In genomic region chr8:119755238-119756146, GRCm38 (mm10) we compare ENCODE assay signal across 8 mouse cellular contexts. TPM values are rescaled to one million over a fixed set of nuclear protein-coding genes. Genes with fewer than 3 reads are reported as not detected.
A peak's percentile ranks its signal among the peaks of the same experiment; 100 is the strongest.
DNase-seq lines count a peak whose midpoint lies in the region; ATAC-seq and TF ChIP-seq lines count a peak whose summit lies in the region.

No protein-coding gene starts in this region.

- peak; percentile 15 for DNase-seq in embryo, embryonic 10 days (ENCODE audit: low spot score)
- no peak for DNase-seq in embryo, embryonic 9.5 days (ENCODE audit: extremely low spot score)
- DNase-seq in kidney, adult 2 months, result peak; percentile 33
- DNase-seq in lung, postnatal 14 days, result peak; percentile 7
- DNase-seq in stomach, postnatal 0 days (ENCODE audit: low spot score), result peak; percentile 84
- DNase-seq in c-Kit-positive CD71-positive TER-119-positive erythroid progenitor cells, embryonic 14.5 days (ENCODE audit: low spot score), result no peak
- DNase-seq in yolk sac, embryonic 10.5 days (ENCODE audit: low spot score), result no peak

- no peak for TF ChIP-seq CTCF in kidney, adult 2 months (conservative IDR thresholded peaks at IDR 0.05; ENCODE audit: insufficient read depth, insufficient read length, low read depth, low read length)
- peak; percentile 53 for TF ChIP-seq CTCF in stomach, postnatal 0 days (IDR thresholded peaks at IDR 0.05; ENCODE audit: low read depth)

- 21% methylated on average over 28 of the region's 28 CpGs for WGBS in embryonic facial prominence, embryonic 15.5 days
- 19% methylated on average over 28 of the region's 28 CpGs for WGBS in kidney, adult 2 months
- 26% methylated on average over 27 of the region's 28 CpGs for WGBS in stomach, postnatal 0 days

- 0 out of 2 replicates have a peak, but pooled peaks cover 5% of the 10 kb centered on the region for H3K36me3 ChIP-seq in embryonic facial prominence, embryonic 15.5 days
- no peaks in the 10 kb centered on the region for H3K36me3 ChIP-seq in kidney, adult 2 months (ENCODE audit: control insufficient read depth, insufficient read depth, low read length)
- no peaks in the 10 kb centered on the region for H3K36me3 ChIP-seq in stomach, postnatal 0 days (ENCODE audit: control insufficient read depth, insufficient read depth, low read length)

- H3K9ac ChIP-seq in embryonic facial prominence, embryonic 15.5 days, result peak overlapping the region; percentile 18; the same call in 1 of the 2 replicates
- no peak overlapping the region for H3K9ac ChIP-seq in stomach, postnatal 0 days (ENCODE audit: low read length)

- peak overlapping the region; percentile 54 for H3K4me2 ChIP-seq in embryonic facial prominence, embryonic 15.5 days (replicated peaks)
- peak overlapping the region; percentile 44 for H3K4me2 ChIP-seq in stomach, postnatal 0 days (replicated peaks; ENCODE audit: low read depth)

- ATAC-seq in embryonic facial prominence, embryonic 15.5 days (ENCODE audit: insufficient number of reproducible peaks, low FRiP score, low TSS enrichment, low read depth), result no peak; the same call in 1 of the 2 replicates
- peak; percentile 82 for ATAC-seq in stomach, postnatal 0 days (ENCODE audit: low FRiP score, low TSS enrichment)

- H3K4me3 ChIP-seq in embryonic facial prominence, embryonic 15.5 days (replicated peaks), result peak overlapping the region; percentile 34
- H3K4me3 ChIP-seq in kidney, adult 2 months (ENCODE audit: insufficient read depth, low read depth, low read length), result peak overlapping the region; percentile 51
- H3K4me3 ChIP-seq in stomach, postnatal 0 days (ENCODE audit: low read depth, low read length), result peak overlapping the region; percentile 17

- TF ChIP-seq EP300 in stomach, postnatal 0 days (optimal IDR thresholded peaks at IDR 0.05), result no peak

- H3K27ac ChIP-seq in embryonic facial prominence, embryonic 15.5 days (replicated peaks), result no peak overlapping the region
- no peak overlapping the region for H3K27ac ChIP-seq in kidney, adult 2 months (ENCODE audit: insufficient read depth, low read depth, low read length)
- no peak overlapping the region for H3K27ac ChIP-seq in stomach, postnatal 0 days (replicated peaks)

- TF ChIP-seq POLR2A in kidney, adult 2 months (IDR thresholded peaks at IDR 0.05; ENCODE audit: low read depth, low read length), result no peak

- H3K9me3 ChIP-seq in embryonic facial prominence, embryonic 15.5 days (replicated peaks), result no peaks in the 10 kb centered on the region
- no peaks in the 10 kb centered on the region for H3K9me3 ChIP-seq in stomach, postnatal 0 days (ENCODE audit: control insufficient read depth, low read length)

- H3K27me3 ChIP-seq in embryonic facial prominence, embryonic 15.5 days, result no peaks in the 10 kb centered on the region; the same call in 1 of the 2 replicates
- H3K27me3 ChIP-seq in kidney, adult 2 months (replicated peaks; ENCODE audit: control insufficient read depth, insufficient read depth, low read length), result no peaks in the 10 kb centered on the region
- H3K27me3 ChIP-seq in stomach, postnatal 0 days (ENCODE audit: control insufficient read depth, insufficient read depth, low read length), result no peaks in the 10 kb centered on the region

- H3K4me1 ChIP-seq in embryonic facial prominence, embryonic 15.5 days, result peaks cover 14% of the 10 kb centered on the region
- no peaks in the 10 kb centered on the region for H3K4me1 ChIP-seq in kidney, adult 2 months (ENCODE audit: control insufficient read depth, insufficient read depth, low read length)
- H3K4me1 ChIP-seq in stomach, postnatal 0 days (replicated peaks; ENCODE audit: control insufficient read depth, insufficient read depth), result no peaks in the 10 kb centered on the region

RNA-seq across cellular contexts. Expression of gene Tldc1, which starts 22.7 kb away (rescaled TPM):
- 12.6 and 13.4 TPM in 2 replicates for polyA plus RNA-seq in embryonic facial prominence, embryonic 15.5 days (2015; fragmentation: Nextera tagmentation; extraction: Ambion mirVana)
- polyA plus RNA-seq in kidney, adult 2 months (2012; rRNA removed), result 11.6 and 12.6 TPM in 2 replicates
- 9.1 and 10.7 TPM in 2 replicates for polyA plus RNA-seq in stomach, postnatal 0 days (2015; fragmentation: Nextera tagmentation; extraction: Ambion mirVana)

RNA-seq across cellular contexts. Expression of gene Atp2c2, which starts 55.7 kb away (rescaled TPM):
- 4.6 and 6.5 TPM in 2 replicates for polyA plus RNA-seq in embryonic facial prominence, embryonic 15.5 days (2015; fragmentation: Nextera tagmentation; extraction: Ambion mirVana)
- 0.24 and 0.52 TPM in 2 replicates for polyA plus RNA-seq in kidney, adult 2 months (2012; rRNA removed)
- 7.7 and 8.8 TPM in 2 replicates for polyA plus RNA-seq in stomach, postnatal 0 days (2015; fragmentation: Nextera tagmentation; extraction: Ambion mirVana)

Comparison
In these comparisons a context has a peak if more than half of its experiments do, and no peak if none do; other contexts are left out.
1. DNase-seq: peak in embryo, embryonic 10 days (single experiment), kidney, adult 2 months (single experiment), lung, postnatal 14 days (single experiment) and stomach, postnatal 0 days (single experiment); none in embryo, embryonic 9.5 days (single experiment), c-Kit-positive CD71-positive TER-119-positive erythroid progenitor cells, embryonic 14.5 days (single experiment) and yolk sac, embryonic 10.5 days (single experiment).
2. Peak in every context shown above with its lines, with median percentiles within 50 percentile points of each other: H3K4me3 ChIP-seq.